Mouse (Mus musculus) limb, embryonic 13.5 days (tissue): ENCODE data around the gene Gm13695. TPM values are rescaled to one million over a fixed set of nuclear protein-coding genes. Genes with fewer than 3 reads are reported as not detected.
"Not testable (repeated sequence)": the region's sequence is repeated elsewhere in the genome, so short reads cannot be mapped to it uniquely, and the experiment has no call there.

Source experiments
- ATAC-seq: fragments of 200-750 bp; cut with Nextera tagmentation; 2 replicates; pipeline ENCODE4 v1.8.0; 2017; ENCODE audit warnings: low read depth, moderate number of reproducible peaks, moderate TSS enrichment; ENCODE audit not compliant: low FRiP score
- H3K27ac ChIP-seq: fragments of 300-500 bp; sonication (generic); 2 replicates; pipeline ENCODE4 v1.5.1; 2015; ENCODE audit warnings: inconsistent platforms, mild to moderate bottlenecking, moderate library complexity
- H3K27me3 ChIP-seq: fragments of 300-500 bp; sonication (generic); 2 replicates; pipeline ENCODE4 v1.6.1; 2015; ENCODE audit warnings: mild to moderate bottlenecking, inconsistent platforms
- H3K36me3 ChIP-seq: fragments of 300-500 bp; sonication (generic); 2 replicates; pipeline ENCODE4 v1.6.1; 2015; ENCODE audit warnings: inconsistent platforms, mild to moderate bottlenecking, moderate library complexity
- H3K4me1 ChIP-seq: fragments of 300-500 bp; sonication (generic); 2 replicates; pipeline ENCODE4 v1.6.1; 2015; ENCODE audit warnings: inconsistent platforms
- H3K4me2 ChIP-seq: fragments of 300-500 bp; sonication (generic); replicated peaks from 2 replicates; pipeline ENCODE4 v1.6.1; 2015; ENCODE audit warnings: inconsistent platforms, mild to moderate bottlenecking, moderate library complexity
- H3K4me3 ChIP-seq: fragments of 300-500 bp; sonication (generic); 2 replicates; pipeline ENCODE4 v1.5.1; 2015; ENCODE audit warnings: moderate library complexity, mild to moderate bottlenecking, inconsistent platforms
- H3K9ac ChIP-seq: fragments of 300-500 bp; sonication (generic); 2 replicates; pipeline ENCODE4 v1.6.1; 2015; ENCODE audit warnings: mild to moderate bottlenecking, inconsistent platforms
- H3K9me3 ChIP-seq: fragments of 300-500 bp; sonication (generic); 2 replicates; pipeline ENCODE4 v1.6.1; 2016; ENCODE audit warnings: inconsistent platforms
- WGBS: fragments of 180-500 bp; shearing (Covaris S2); methylation state at CpG from one replicate; pipeline ENCODE4 v1.1.7; 2015; 5-methylcytosine and 5-hydroxymethylcytosine counted together
- polyA plus RNA-seq: library from polyadenylated mRNA; unstranded; fragments of >200 nt; fragmentation: Nextera tagmentation; extraction: Ambion mirVana; gene quantifications from 2 replicates; pipeline ENCODE4 v1.2.1, GENCODE M21; 2015

The Gm13695 gene
- polyA plus RNA-seq: not detected in 2 replicates

DNA sequence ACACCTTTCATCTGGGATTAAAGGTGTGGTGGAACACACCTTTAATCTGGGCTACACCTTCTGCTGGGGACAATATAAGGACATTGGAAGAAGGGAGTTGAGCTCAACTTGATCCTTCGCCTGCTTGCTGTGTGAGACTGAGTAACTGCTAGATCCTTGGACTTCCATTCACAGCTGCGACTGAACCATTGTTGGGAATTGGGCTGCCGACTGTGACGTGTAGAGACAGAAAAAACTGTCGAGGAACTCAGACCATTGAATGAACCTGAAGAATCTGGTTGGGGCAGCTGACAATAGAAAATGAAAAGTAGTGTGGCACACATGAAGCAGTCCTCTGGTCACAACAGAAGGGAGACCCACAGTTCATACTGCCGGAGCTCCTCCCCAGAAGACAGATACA, at the start of gene Gm13695:
Gene Gm13695 (plus strand): TSS at position 301 of the 400 bp plus-strand sequence.
- not testable (repeated sequence) for H3K27me3 ChIP-seq, H3K9ac ChIP-seq, H3K4me1 ChIP-seq, ATAC-seq, H3K9me3 ChIP-seq, H3K4me2 ChIP-seq, H3K27ac ChIP-seq, H3K36me3 ChIP-seq, H3K4me3 ChIP-seq
- no CpG with 5 or more reads among the region's 6 CpGs for WGBS

DNA sequence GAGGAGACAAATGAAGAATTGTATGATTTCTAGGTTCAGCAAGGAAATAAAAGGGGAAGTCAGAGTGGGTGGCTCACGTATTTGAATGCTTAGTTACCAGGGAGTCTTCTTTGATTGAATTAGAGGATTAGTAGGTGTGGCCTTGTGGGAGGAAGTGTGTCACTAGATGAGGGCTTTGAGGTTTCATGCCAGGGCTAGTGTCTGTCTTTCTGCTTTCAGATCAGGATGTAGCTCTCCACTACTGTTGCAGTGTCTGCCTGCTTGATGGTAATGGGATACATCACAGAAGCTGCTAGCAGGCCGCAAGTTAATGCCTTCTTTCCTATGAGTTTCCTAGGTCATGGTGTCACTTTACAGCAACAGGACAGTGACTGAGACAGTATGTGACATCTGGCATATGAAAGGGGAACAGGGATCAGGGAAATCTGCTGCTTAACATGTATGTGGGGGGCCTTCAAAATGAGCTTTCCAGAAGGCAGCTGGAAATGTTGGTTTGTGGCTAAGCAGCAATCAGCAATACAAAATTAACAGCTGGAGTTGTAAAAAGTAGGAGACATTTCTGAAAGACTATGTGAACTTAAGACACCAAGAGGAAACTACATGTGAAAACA, 37.5 kb upstream of the Gm13695 start:
- no peaks in the 10 kb centered on the region for H3K4me1 ChIP-seq
- H3K9me3 ChIP-seq: no peaks in the 10 kb centered on the region
- H3K27ac ChIP-seq: no peak overlapping the region
- no peaks in the 10 kb centered on the region for H3K36me3 ChIP-seq
- no peak overlapping the region for H3K4me3 ChIP-seq
- H3K27me3 ChIP-seq: no peaks in the 10 kb centered on the region
- WGBS: 51% methylated on average over 2 of the region's 2 CpGs
- H3K9ac ChIP-seq: no peak overlapping the region
- H3K4me2 ChIP-seq: no peak overlapping the region
- no peak for ATAC-seq

DNA sequence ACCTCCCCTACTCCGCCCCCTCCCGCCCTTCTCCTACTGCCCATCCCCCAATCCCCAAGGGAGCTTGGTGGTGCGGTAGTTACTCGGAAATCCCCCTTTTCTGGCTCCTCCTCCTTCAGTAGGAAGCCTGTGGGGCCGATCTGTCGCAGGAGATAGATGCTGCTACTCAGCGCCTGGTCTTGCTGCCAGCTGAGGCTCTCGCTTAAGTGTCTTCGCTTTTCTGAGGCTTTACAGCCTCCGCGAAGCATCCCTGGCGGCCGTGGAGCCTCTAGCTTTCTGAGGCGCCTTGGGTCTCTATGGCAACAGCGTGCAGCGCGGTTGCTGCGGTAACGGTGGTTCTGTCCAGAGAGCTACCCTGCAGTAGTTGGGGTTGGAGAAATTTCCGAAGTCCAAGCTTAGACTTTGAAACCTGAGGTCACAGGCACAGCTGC, 26.2 kb upstream of the Gm13695 start, which contains the start of gene Zswim2:
Gene Zswim2 (minus strand): TSS at position 298 of the 431 bp plus-strand sequence.
- WGBS: under 1% methylated on average over 20 of the region's 20 CpGs

DNA sequence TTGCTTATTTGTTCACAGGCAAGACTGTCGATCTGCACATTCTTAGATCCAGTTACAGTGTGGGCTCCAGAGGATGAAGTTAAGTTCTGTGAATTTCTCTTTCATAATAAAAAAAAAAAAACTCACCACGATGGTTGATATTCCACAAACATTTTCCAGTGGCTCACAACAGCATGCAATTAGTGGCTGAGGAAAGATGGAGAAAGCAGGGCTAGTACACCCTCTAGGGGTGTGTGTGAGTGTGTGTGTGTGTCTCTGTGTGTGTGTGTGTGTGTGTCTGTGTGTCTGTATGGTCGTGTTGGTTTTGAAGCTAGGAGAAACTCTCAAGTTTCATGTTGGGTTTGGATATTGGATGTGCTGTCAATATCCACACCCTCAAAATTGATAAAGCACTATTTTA, 25.7 kb upstream of the Gm13695 start:
- 35% methylated on average over 3 of the region's 3 CpGs for WGBS
- Histone ChIP-seq H3K9me3 (no peaks in the 10 kb centered on the region), H3K27ac (no peak overlapping the region), H3K4me3 (peak overlapping the region; percentile 37), H3K4me2 (peak overlapping the region; percentile 70), H3K4me1 (peaks cover 8% of the 10 kb centered on the region), H3K9ac (no peak overlapping the region), H3K27me3 (no peaks in the 10 kb centered on the region), H3K36me3 (no peaks in the 10 kb centered on the region)
- no peak for ATAC-seq

More for the DNA sequence above, 26.2 kb upstream of the Gm13695 start, which contains the start of gene Zswim2:
- H3K9ac ChIP-seq: peak within 1 kb of the TSS; percentile 46; the same call in 1 of the 2 replicates
- no peaks in the 10 kb centered on the region for H3K9me3 ChIP-seq
- H3K36me3 ChIP-seq: no peaks in the 10 kb centered on the region
- H3K27ac ChIP-seq: no peak within 1 kb of the TSS
- H3K4me3 ChIP-seq: peak within 1 kb of the TSS; percentile 37
- peak; percentile 91 for ATAC-seq
- H3K4me1 ChIP-seq: peaks cover 8% of the 10 kb centered on the region
- peak within 1 kb of the TSS; percentile 70 for H3K4me2 ChIP-seq
- no peaks in the 10 kb centered on the region for H3K27me3 ChIP-seq

DNA sequence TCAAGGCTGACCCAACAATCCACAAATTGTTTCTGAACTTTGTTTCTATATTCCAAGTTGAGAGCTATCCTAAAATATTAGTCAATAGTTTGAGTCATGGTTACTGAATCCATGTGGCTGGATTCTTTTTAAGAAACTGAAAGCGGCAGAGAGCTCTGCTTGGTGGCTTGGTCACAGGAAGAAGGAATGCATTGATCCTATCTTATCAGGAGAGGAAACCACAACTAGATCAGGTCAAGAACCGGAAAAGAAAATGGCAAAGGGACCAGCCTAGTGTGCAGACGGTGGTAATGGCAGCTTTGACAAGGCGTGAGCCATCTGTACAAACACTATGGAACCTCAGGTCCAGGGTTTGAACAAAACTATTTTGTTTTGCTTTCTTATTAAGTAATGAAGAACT, 25.3 kb upstream of the Gm13695 start:
- no peaks in the 10 kb centered on the region for H3K27me3 ChIP-seq
- no peak for ATAC-seq
- H3K9ac ChIP-seq: no peak overlapping the region
- no peak overlapping the region for H3K4me3 ChIP-seq
- no peak overlapping the region for H3K27ac ChIP-seq
- no peak overlapping the region for H3K4me2 ChIP-seq
- peaks cover 8% of the 10 kb centered on the region for H3K4me1 ChIP-seq
- H3K36me3 ChIP-seq: no peaks in the 10 kb centered on the region
- no peaks in the 10 kb centered on the region for H3K9me3 ChIP-seq
- WGBS: 81% methylated on average over 4 of the region's 4 CpGs

DNA sequence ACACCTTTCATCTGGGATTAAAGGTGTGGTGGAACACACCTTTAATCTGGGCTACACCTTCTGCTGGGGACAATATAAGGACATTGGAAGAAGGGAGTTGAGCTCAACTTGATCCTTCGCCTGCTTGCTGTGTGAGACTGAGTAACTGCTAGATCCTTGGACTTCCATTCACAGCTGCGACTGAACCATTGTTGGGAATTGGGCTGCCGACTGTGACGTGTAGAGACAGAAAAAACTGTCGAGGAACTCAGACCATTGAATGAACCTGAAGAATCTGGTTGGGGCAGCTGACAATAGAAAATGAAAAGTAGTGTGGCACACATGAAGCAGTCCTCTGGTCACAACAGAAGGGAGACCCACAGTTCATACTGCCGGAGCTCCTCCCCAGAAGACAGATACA, 11.7 kb upstream of the Gm13695 start, which contains the start of gene Gm13698:
Gene Gm13698 (plus strand): TSS at position 301 of the 400 bp plus-strand sequence.
- ATAC-seq: not testable (repeated sequence)
- WGBS: no CpG with 5 or more reads among the region's 6 CpGs

DNA sequence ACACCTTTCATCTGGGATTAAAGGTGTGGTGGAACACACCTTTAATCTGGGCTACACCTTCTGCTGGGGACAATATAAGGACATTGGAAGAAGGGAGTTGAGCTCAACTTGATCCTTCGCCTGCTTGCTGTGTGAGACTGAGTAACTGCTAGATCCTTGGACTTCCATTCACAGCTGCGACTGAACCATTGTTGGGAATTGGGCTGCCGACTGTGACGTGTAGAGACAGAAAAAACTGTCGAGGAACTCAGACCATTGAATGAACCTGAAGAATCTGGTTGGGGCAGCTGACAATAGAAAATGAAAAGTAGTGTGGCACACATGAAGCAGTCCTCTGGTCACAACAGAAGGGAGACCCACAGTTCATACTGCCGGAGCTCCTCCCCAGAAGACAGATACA, 5.9 kb upstream of the Gm13695 start, which contains the start of gene Gm13693:
Gene Gm13693 (plus strand): TSS at position 301 of the 400 bp plus-strand sequence.
- H3K4me1 ChIP-seq, H3K27ac ChIP-seq, H3K4me3 ChIP-seq, H3K27me3 ChIP-seq, H3K9me3 ChIP-seq, H3K9ac ChIP-seq, H3K4me2 ChIP-seq, ATAC-seq, H3K36me3 ChIP-seq: not testable (repeated sequence)
- no CpG with 5 or more reads among the region's 6 CpGs for WGBS

More for the DNA sequence above, 11.7 kb upstream of the Gm13695 start, which contains the start of gene Gm13698:
- H3K27ac ChIP-seq, H3K9ac ChIP-seq, H3K4me2 ChIP-seq, H3K4me1 ChIP-seq, H3K36me3 ChIP-seq, H3K4me3 ChIP-seq, H3K9me3 ChIP-seq, H3K27me3 ChIP-seq: not testable (repeated sequence)

DNA sequence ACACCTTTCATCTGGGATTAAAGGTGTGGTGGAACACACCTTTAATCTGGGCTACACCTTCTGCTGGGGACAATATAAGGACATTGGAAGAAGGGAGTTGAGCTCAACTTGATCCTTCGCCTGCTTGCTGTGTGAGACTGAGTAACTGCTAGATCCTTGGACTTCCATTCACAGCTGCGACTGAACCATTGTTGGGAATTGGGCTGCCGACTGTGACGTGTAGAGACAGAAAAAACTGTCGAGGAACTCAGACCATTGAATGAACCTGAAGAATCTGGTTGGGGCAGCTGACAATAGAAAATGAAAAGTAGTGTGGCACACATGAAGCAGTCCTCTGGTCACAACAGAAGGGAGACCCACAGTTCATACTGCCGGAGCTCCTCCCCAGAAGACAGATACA, 5.7 kb downstream of the Gm13695 start, which contains the start of gene Gm13696:
Gene Gm13696 (plus strand): TSS at position 301 of the 400 bp plus-strand sequence.
- H3K9me3 ChIP-seq, H3K36me3 ChIP-seq, H3K9ac ChIP-seq, H3K4me2 ChIP-seq, H3K27ac ChIP-seq, H3K4me3 ChIP-seq, H3K4me1 ChIP-seq, ATAC-seq, H3K27me3 ChIP-seq: not testable (repeated sequence)
- no CpG with 5 or more reads among the region's 6 CpGs for WGBS

DNA sequence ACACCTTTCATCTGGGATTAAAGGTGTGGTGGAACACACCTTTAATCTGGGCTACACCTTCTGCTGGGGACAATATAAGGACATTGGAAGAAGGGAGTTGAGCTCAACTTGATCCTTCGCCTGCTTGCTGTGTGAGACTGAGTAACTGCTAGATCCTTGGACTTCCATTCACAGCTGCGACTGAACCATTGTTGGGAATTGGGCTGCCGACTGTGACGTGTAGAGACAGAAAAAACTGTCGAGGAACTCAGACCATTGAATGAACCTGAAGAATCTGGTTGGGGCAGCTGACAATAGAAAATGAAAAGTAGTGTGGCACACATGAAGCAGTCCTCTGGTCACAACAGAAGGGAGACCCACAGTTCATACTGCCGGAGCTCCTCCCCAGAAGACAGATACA, 11.5 kb downstream of the Gm13695 start, which contains the start of gene Gm13694:
Gene Gm13694 (plus strand): TSS at position 301 of the 400 bp plus-strand sequence.
- not testable (repeated sequence) for H3K27ac ChIP-seq, H3K9ac ChIP-seq, H3K4me1 ChIP-seq, H3K27me3 ChIP-seq, H3K4me2 ChIP-seq, ATAC-seq, H3K36me3 ChIP-seq, H3K4me3 ChIP-seq, H3K9me3 ChIP-seq
- no CpG with 5 or more reads among the region's 6 CpGs for WGBS

DNA sequence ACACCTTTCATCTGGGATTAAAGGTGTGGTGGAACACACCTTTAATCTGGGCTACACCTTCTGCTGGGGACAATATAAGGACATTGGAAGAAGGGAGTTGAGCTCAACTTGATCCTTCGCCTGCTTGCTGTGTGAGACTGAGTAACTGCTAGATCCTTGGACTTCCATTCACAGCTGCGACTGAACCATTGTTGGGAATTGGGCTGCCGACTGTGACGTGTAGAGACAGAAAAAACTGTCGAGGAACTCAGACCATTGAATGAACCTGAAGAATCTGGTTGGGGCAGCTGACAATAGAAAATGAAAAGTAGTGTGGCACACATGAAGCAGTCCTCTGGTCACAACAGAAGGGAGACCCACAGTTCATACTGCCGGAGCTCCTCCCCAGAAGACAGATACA, 17.3 kb downstream of the Gm13695 start, which contains the start of gene Gm13697:
Gene Gm13697 (plus strand): TSS at position 301 of the 400 bp plus-strand sequence.
- H3K36me3 ChIP-seq, H3K9me3 ChIP-seq, H3K4me2 ChIP-seq, H3K27me3 ChIP-seq, H3K9ac ChIP-seq, H3K4me1 ChIP-seq, ATAC-seq, H3K4me3 ChIP-seq, H3K27ac ChIP-seq: not testable (repeated sequence)
- no CpG with 5 or more reads among the region's 6 CpGs for WGBS

DNA sequence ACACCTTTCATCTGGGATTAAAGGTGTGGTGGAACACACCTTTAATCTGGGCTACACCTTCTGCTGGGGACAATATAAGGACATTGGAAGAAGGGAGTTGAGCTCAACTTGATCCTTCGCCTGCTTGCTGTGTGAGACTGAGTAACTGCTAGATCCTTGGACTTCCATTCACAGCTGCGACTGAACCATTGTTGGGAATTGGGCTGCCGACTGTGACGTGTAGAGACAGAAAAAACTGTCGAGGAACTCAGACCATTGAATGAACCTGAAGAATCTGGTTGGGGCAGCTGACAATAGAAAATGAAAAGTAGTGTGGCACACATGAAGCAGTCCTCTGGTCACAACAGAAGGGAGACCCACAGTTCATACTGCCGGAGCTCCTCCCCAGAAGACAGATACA, 23.1 kb downstream of the Gm13695 start, which contains the start of gene Gm13691:
Gene Gm13691 (plus strand): TSS at position 301 of the 400 bp plus-strand sequence.
- H3K4me3 ChIP-seq, H3K4me1 ChIP-seq, ATAC-seq, H3K4me2 ChIP-seq, H3K27me3 ChIP-seq, H3K9me3 ChIP-seq, H3K9ac ChIP-seq, H3K27ac ChIP-seq, H3K36me3 ChIP-seq: not testable (repeated sequence)
- no CpG with 5 or more reads among the region's 6 CpGs for WGBS

DNA sequence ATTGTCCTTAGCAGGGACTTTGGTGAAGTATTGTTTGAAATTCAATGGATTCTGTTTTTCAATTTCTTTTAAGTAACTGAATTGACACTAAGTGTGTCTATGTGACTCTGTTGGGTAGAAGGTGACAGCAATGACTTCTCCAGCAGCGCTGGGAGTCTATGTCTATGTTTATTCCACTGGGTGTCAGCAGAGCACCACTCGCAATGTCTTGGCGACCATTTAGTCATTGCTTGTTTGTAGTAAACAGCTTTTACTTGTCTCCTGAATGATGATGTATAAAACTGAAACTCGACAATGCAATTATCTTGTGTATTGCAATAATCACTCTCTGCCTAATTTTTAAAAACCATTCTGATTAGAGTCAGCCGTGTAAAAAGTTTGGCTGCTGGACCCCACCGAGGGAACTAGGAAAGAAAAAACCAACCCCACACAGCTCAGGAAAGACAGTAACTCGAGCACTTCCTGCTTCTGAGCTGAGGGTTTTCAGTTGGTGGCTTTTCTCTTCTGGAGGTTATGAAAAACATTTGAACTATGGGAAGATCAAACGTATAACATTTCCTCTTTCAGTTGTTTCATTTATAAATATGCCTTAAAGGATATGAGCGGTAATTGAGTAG, 26.6 kb downstream of the Gm13695 start:
- not testable (repeated sequence) for H3K4me1 ChIP-seq, H3K36me3 ChIP-seq, ATAC-seq, H3K27me3 ChIP-seq, H3K9me3 ChIP-seq, H3K4me2 ChIP-seq, H3K27ac ChIP-seq, H3K9ac ChIP-seq, H3K4me3 ChIP-seq
- WGBS: 48% methylated on average over 8 of the region's 9 CpGs
